Mouse (Mus musculus): ENCODE measurements around the gene Sppl2c. TPM values are rescaled to one million over a fixed set of nuclear protein-coding genes. Genes with fewer than 3 reads are reported as not detected.

Gene Sppl2c
- polyA plus RNA-seq, 2 experiments: not detected

- Histone ChIP-seq H3K9me3 (ENCODE audit: control insufficient read depth, low read length) (no peaks in the 10 kb centered on the region), H3K36me3 (replicated peaks; ENCODE audit: control insufficient read depth, insufficient read depth, low read depth) (no peaks in the 10 kb centered on the region), H3K4me3 (ENCODE audit: insufficient read depth in 1 of 2, low read depth in 2 of 2, low read length in 2 of 2) (no peak overlapping the region), H3K27me3 (ENCODE audit: control insufficient read depth, insufficient read depth, low read length) (peaks cover 58% of the 10 kb centered on the region), H3K9ac (replicated peaks) (no peak overlapping the region), H3K27ac (no peak overlapping the region), H3K4me1 (replicated peaks; ENCODE audit: control insufficient read depth in 2 of 2, insufficient read depth in 2 of 2, low read length in 1 of 2) (peaks cover 0 to 3% of the 10 kb centered on the region in 2 experiments; a peak in 1 of 4 replicates), H3K4me2 (ENCODE audit: low read depth) (no peak overlapping the region)
- ATAC-seq (ENCODE audit: insufficient read depth): no peak
- DNase-seq (ENCODE audit: low read depth in 3 of 3, low spot score in 3 of 3): no peak
- 31% methylated on average over 6 of the region's 6 CpGs for WGBS (ENCODE audit: insufficient replicate concordance)
- TF ChIP-seq CTCF (IDR thresholded peaks at IDR 0.05; ENCODE audit: low read depth) (no peak), EP300 (IDR thresholded peaks at IDR 0.05; ENCODE audit: low read depth) (no peak)
These were observed 48.6 kb downstream of the Sppl2c start for GRCm38 (mm10) chr11:104234680-104235079.

DNA sequence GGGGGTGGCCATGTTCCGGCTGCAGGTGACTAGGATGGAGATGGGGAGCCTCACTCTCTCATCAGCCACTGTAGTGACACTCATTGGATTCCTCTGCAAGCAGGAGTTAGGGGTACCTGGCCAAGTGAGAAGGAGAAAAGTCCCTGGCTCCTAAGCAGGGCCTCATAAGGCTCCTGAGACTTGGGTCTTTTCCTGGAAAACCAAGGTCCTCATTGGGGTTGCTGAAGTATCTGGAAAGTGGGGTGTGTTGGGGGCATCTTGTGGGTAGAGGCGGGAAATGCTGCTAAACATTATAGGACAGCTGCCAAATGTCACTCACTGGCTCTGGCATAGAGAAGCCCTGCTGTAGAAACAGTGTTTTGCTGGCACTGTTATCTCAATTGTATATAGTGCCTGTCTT, 49.8 kb downstream of the Sppl2c start:
- H3K9ac ChIP-seq (replicated peaks): no peak overlapping the region
- ATAC-seq (ENCODE audit: insufficient read depth) (no peak), DNase-seq (ENCODE audit: low read depth in 3 of 3, low spot score in 3 of 3) (no peak)
- TF ChIP-seq EP300 (IDR thresholded peaks at IDR 0.05; ENCODE audit: low read depth) (no peak), CTCF (IDR thresholded peaks at IDR 0.05; ENCODE audit: low read depth) (no peak)
- peaks cover 53% of the 10 kb centered on the region for H3K27me3 ChIP-seq (ENCODE audit: control insufficient read depth, insufficient read depth, low read length)
- no peak overlapping the region for H3K4me2 ChIP-seq (ENCODE audit: low read depth)
- H3K4me1 ChIP-seq (replicated peaks; ENCODE audit: control insufficient read depth in 2 of 2, insufficient read depth in 2 of 2, low read length in 1 of 2): no peaks in the 10 kb centered on the region
- H3K9me3 ChIP-seq (ENCODE audit: control insufficient read depth, low read length): no peaks in the 10 kb centered on the region
- H3K27ac ChIP-seq: no peak overlapping the region
- 48% methylated on average over 2 of the region's 2 CpGs for WGBS (ENCODE audit: insufficient replicate concordance)
- no peak overlapping the region for H3K4me3 ChIP-seq (ENCODE audit: insufficient read depth in 1 of 2, low read depth in 2 of 2, low read length in 2 of 2)
- H3K36me3 ChIP-seq (replicated peaks; ENCODE audit: control insufficient read depth, insufficient read depth, low read depth): no peaks in the 10 kb centered on the region

GRCm38 (mm10) chr11:104237226-104237625, 51.1 kb downstream of the Sppl2c start:
- peaks cover 41% of the 10 kb centered on the region for H3K27me3 ChIP-seq (ENCODE audit: control insufficient read depth, insufficient read depth, low read length)
- H3K4me2 ChIP-seq (ENCODE audit: low read depth): no peak overlapping the region
- H3K9ac ChIP-seq (replicated peaks): no peak overlapping the region
- TF ChIP-seq CTCF (IDR thresholded peaks at IDR 0.05; ENCODE audit: low read depth) (no peak), EP300 (IDR thresholded peaks at IDR 0.05; ENCODE audit: low read depth) (no peak)
- H3K36me3 ChIP-seq (replicated peaks; ENCODE audit: control insufficient read depth, insufficient read depth, low read depth): no peaks in the 10 kb centered on the region
- H3K4me3 ChIP-seq (ENCODE audit: insufficient read depth in 1 of 2, low read depth in 2 of 2, low read length in 2 of 2): no peak overlapping the region
- DNase-seq (ENCODE audit: low read depth in 3 of 3, low spot score in 3 of 3) (no peak), ATAC-seq (ENCODE audit: insufficient read depth) (no peak)
- H3K9me3 ChIP-seq (ENCODE audit: control insufficient read depth, low read length): no peaks in the 10 kb centered on the region
- no peak overlapping the region for H3K27ac ChIP-seq
- 52% methylated on average over 7 of the region's 7 CpGs for WGBS (ENCODE audit: insufficient replicate concordance)
- H3K4me1 ChIP-seq (replicated peaks; ENCODE audit: control insufficient read depth in 2 of 2, insufficient read depth in 2 of 2, low read length in 1 of 2): no peaks in the 10 kb centered on the region

GRCm38 (mm10) chr11:104237958-104238747, 52.0 kb downstream of the Sppl2c start:
- ATAC-seq (ENCODE audit: insufficient read depth): no peak
- Histone ChIP-seq H3K4me3 (ENCODE audit: insufficient read depth in 1 of 2, low read depth in 2 of 2, low read length in 2 of 2) (no peak overlapping the region), H3K4me2 (ENCODE audit: low read depth) (no peak overlapping the region), H3K36me3 (replicated peaks; ENCODE audit: control insufficient read depth, insufficient read depth, low read depth) (no peaks in the 10 kb centered on the region), H3K27ac (no peak overlapping the region), H3K9me3 (ENCODE audit: control insufficient read depth, low read length) (no peaks in the 10 kb centered on the region), H3K27me3 (ENCODE audit: control insufficient read depth, insufficient read depth, low read length) (peaks cover 32% of the 10 kb centered on the region), H3K9ac (replicated peaks) (no peak overlapping the region), H3K4me1 (replicated peaks; ENCODE audit: control insufficient read depth in 2 of 2, insufficient read depth in 2 of 2, low read length in 1 of 2) (no peaks in the 10 kb centered on the region)
- no peak for TF ChIP-seq CTCF (IDR thresholded peaks at IDR 0.05; ENCODE audit: low read depth)
- no peak for TF ChIP-seq EP300 (IDR thresholded peaks at IDR 0.05; ENCODE audit: low read depth)
- DNase-seq (ENCODE audit: low read depth in 3 of 3, low spot score in 3 of 3): no peak
- 47% methylated on average over 12 of the region's 13 CpGs for WGBS (ENCODE audit: insufficient replicate concordance)

Other genes with a start within 250 kb of the Sppl2c start
- 10.7 and 12.9 TPM in 2 replicates for gene Nsf, start 232.3 kb upstream of the Sppl2c start, polyA plus RNA-seq (2012; rRNA removed)
- gene Nsf, start 232.3 kb upstream of the Sppl2c start, polyA plus RNA-seq (2014; fragmentation: Nextera tagmentation; extraction: Ambion mirVana): 18.9 and 19.9 TPM in 2 replicates
- 8.3 and 12.1 TPM in 2 replicates for gene Arf2, start 219.6 kb upstream of the Sppl2c start, polyA plus RNA-seq (2012; rRNA removed)
- gene Arf2, start 219.6 kb upstream of the Sppl2c start, polyA plus RNA-seq (2014; fragmentation: Nextera tagmentation; extraction: Ambion mirVana): 17.5 and 21.0 TPM in 2 replicates
- gene Crhr1, start 53.5 kb upstream of the Sppl2c start, polyA plus RNA-seq (2012; rRNA removed): not detected in 2 replicates
- not detected in 2 replicates for gene Crhr1, start 53.5 kb upstream of the Sppl2c start, polyA plus RNA-seq (2014; fragmentation: Nextera tagmentation; extraction: Ambion mirVana)
- 0.17 and 0.42 TPM in 2 replicates for gene Mapt, start 45.1 kb downstream of the Sppl2c start, polyA plus RNA-seq (2012; rRNA removed)
- gene Mapt, start 45.1 kb downstream of the Sppl2c start, polyA plus RNA-seq (2014; fragmentation: Nextera tagmentation; extraction: Ambion mirVana): 0.20 and 0.43 TPM in 2 replicates

Data from liver, embryonic 14.5 days (tissue).